Mouse (Mus musculus) small intestine, adult 2 months (tissue): ENCODE data around the gene Phactr1.

ENCODE experiments used
- CTCF ChIP-seq: fragments of 200-500 bp; IDR thresholded peaks from 2 replicates; pipeline ENCODE4 v1.5.1; 2012; ENCODE audit warnings: low read depth, mild to moderate bottlenecking, control low read depth, inconsistent platforms, low read length, moderate library complexity, mixed read lengths; ENCODE audit not compliant: insufficient replicate concordance, insufficient read length; ENCODE audit errors: extremely low read depth
- POLR2A ChIP-seq: fragments of 200-500 bp; IDR thresholded peaks from 2 replicates; pipeline ENCODE4 v1.6.1; 2012; ENCODE audit warnings: low read depth, mild to moderate bottlenecking, control low read depth, inconsistent platforms, low read length, moderate library complexity

DNA sequence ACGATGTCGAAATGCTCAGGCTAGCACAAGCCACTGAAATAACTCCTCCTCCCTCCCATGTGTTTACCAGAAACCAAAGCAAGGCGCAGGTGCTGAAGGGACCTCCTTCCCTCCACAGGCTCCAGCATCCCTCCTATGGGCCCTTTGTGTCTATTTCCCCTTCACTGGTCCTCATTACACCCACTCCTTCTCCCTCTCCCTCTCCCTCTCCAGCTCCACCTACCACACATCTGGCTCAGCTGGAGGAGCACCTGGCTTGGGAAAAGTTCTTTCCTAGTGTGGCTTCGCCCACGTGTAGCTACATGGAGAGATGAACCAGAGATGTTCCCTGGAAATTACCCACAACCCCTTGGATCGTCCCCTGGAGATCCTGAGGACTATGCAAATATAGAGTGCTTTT is 356.1 kb downstream of the Phactr1 start:
- no peak for TF ChIP-seq CTCF
- no peak for TF ChIP-seq POLR2A
